Mouse (Mus musculus) midbrain, embryonic 11.5 days (tissue): ENCODE measurements around the gene Kera. TPM values are rescaled to one million over a fixed set of nuclear protein-coding genes. Genes with fewer than 3 reads are reported as not detected.

ENCODE experiments used
- ATAC-seq: fragments of 200-750 bp; cut with Nextera tagmentation; 2 replicates; pipeline ENCODE4 v1.8.0; 2017; ENCODE audit warnings: moderate TSS enrichment, moderate library complexity; ENCODE audit not compliant: low FRiP score
- DNase-seq: peaks from one replicate; pipeline ENCODE4 v3.0.0; 2015; ENCODE audit warnings: low spot score; ENCODE audit errors: missing footprints
- H3K27ac ChIP-seq: fragments of 300-500 bp; sonication (generic); 2 replicates; pipeline ENCODE4 v1.5.1; 2014; ENCODE audit warnings: low read depth, low read length
- H3K27me3 ChIP-seq: fragments of 300-500 bp; sonication (generic); 2 replicates; pipeline ENCODE4 v1.6.1; 2014; ENCODE audit warnings: mild to moderate bottlenecking, low read length, moderate library complexity, mixed read lengths; ENCODE audit not compliant: control insufficient read depth, insufficient read depth
- H3K36me3 ChIP-seq: fragments of 300-500 bp; sonication (generic); 2 replicates; pipeline ENCODE4 v1.6.1; 2014; ENCODE audit warnings: mild to moderate bottlenecking, low read length, moderate library complexity, mixed read lengths; ENCODE audit not compliant: control insufficient read depth, insufficient read depth
- H3K4me1 ChIP-seq: fragments of 300-500 bp; sonication (generic); 2 replicates; pipeline ENCODE4 v1.6.1; 2014; ENCODE audit warnings: low read length; ENCODE audit not compliant: control insufficient read depth, insufficient read depth
- H3K4me2 ChIP-seq: fragments of 300-500 bp; sonication (generic); 2 replicates; pipeline ENCODE4 v1.6.1; 2014; ENCODE audit warnings: mild to moderate bottlenecking, moderate library complexity
- H3K4me3 ChIP-seq: fragments of 300-500 bp; sonication (generic); 2 replicates; pipeline ENCODE4 v1.5.1; 2014; ENCODE audit warnings: low read depth, low read length
- H3K9ac ChIP-seq: fragments of 300-500 bp; sonication (generic); 2 replicates; pipeline ENCODE4 v1.6.1; 2014; ENCODE audit warnings: low read length
- H3K9me3 ChIP-seq: fragments of 300-500 bp; sonication (generic); 2 replicates; pipeline ENCODE4 v1.6.1; 2016; ENCODE audit warnings: low read length; ENCODE audit not compliant: control insufficient read depth
- WGBS: fragments of 180-500 bp; shearing (Covaris S2); extraction: QIAGEN DNeasy Blood & Tissue Kit; methylation state at CpG from one replicate; pipeline ENCODE4 v1.1.7; 2014; 5-methylcytosine and 5-hydroxymethylcytosine counted together
- polyA plus RNA-seq: library from polyadenylated mRNA; unstranded; fragments of >200 nt; fragmentation: Nextera tagmentation; extraction: Ambion mirVana; gene quantifications from 2 replicates; pipeline ENCODE4 v1.2.1, GENCODE M21; 2014

The Kera gene
- polyA plus RNA-seq, 1 experiment from 2014 or later, result 0.19 TPM

- DNase-seq, result no peak
- WGBS, result 82% methylated on average over 2 of the region's 2 CpGs
- Histone ChIP-seq H3K9ac (no peak overlapping the region), H3K36me3 (no peaks in the 10 kb centered on the region), H3K4me2 (no peak overlapping the region), H3K27me3 (no peaks in the 10 kb centered on the region), H3K4me1 (no peaks in the 10 kb centered on the region), H3K4me3 (no peak overlapping the region), H3K27ac (no peak overlapping the region), H3K9me3 (no peaks in the 10 kb centered on the region)
- no peak for ATAC-seq
Measured at GRCm38 (mm10) chr10:97650334-97650733, 43.7 kb downstream of the Kera start.

- ATAC-seq, result no peak
- 82% methylated on average over 1 of the region's 1 CpGs for WGBS
Measured at GRCm38 (mm10) chr10:97659489-97659888, 52.8 kb downstream of the Kera start.

More at GRCm38 (mm10) chr10:97659489-97659888, 52.8 kb downstream of the Kera start:
- Histone ChIP-seq H3K27me3 (no peaks in the 10 kb centered on the region), H3K9ac (no peak overlapping the region), H3K36me3 (no peaks in the 10 kb centered on the region), H3K4me2 (no peak overlapping the region), H3K9me3 (no peaks in the 10 kb centered on the region), H3K4me3 (no peak overlapping the region), H3K4me1 (no peaks in the 10 kb centered on the region), H3K27ac (no peak overlapping the region)
- no peak for DNase-seq

Other genes with a start within 250 kb of the Kera start
- gene Dcn, start 127.3 kb upstream of the Kera start, polyA plus RNA-seq, result 26.2 and 30.6 TPM in 2 replicates
- 131 and 148 TPM in 2 replicates for gene Lum, start 41.8 kb upstream of the Kera start, polyA plus RNA-seq
- gene Epyc, start 37.2 kb downstream of the Kera start, polyA plus RNA-seq, result 5.1 and 5.5 TPM in 2 replicates
- gene Ccer1, start 86.2 kb downstream of the Kera start, polyA plus RNA-seq, result not detected in 2 replicates
- gene C030005K15Rik, start 119.9 kb downstream of the Kera start, polyA plus RNA-seq, result not detected in 2 replicates